Mouse (Mus musculus) ES-Bruce4 (cell line): ENCODE measurements at regions not wholly inside any gene's neighbourhood (a gene's known extent, or its start where the extent isn't known, plus 50 kb on each side); places are given as distances from the start of the nearest gene placed in this dataset.

Experiments used
- H3K27ac ChIP-seq: 2 replicates; pipeline ENCODE4 v1.5.1; 2012; ENCODE audit warnings: low read length, inconsistent platforms; ENCODE audit not compliant: insufficient read depth
- H3K27me3 ChIP-seq: 2 replicates; pipeline ENCODE4 v1.6.1; 2012; ENCODE audit warnings: mild to moderate bottlenecking, low read length, inconsistent platforms; ENCODE audit not compliant: control insufficient read depth, poor library complexity, insufficient read depth, severe bottlenecking
- H3K36me3 ChIP-seq: 2 replicates; pipeline ENCODE4 v1.6.1; 2012; ENCODE audit warnings: inconsistent platforms, mild to moderate bottlenecking, low read length, moderate library complexity; ENCODE audit not compliant: control insufficient read depth, poor library complexity, insufficient read depth, severe bottlenecking
- H3K4me1 ChIP-seq: one replicate; pipeline ENCODE4 v1.8.1; 2011; ENCODE audit warnings: low read length; ENCODE audit not compliant: control insufficient read depth, insufficient read depth
- H3K4me3 ChIP-seq: 2 replicates; pipeline ENCODE4 v1.5.1; 2011; ENCODE audit warnings: low read depth, mild to moderate bottlenecking, low read length
- H3K9ac ChIP-seq: 2 replicates; pipeline ENCODE4 v1.6.1; 2012; ENCODE audit warnings: low read depth, mild to moderate bottlenecking, inconsistent platforms; ENCODE audit not compliant: poor library complexity, severe bottlenecking
- H3K9me3 ChIP-seq: replicated peaks from 2 replicates; pipeline ENCODE4 v1.6.1; 2012; ENCODE audit warnings: mild to moderate bottlenecking, low read length, inconsistent platforms; ENCODE audit not compliant: control insufficient read depth, poor library complexity, insufficient read depth, severe bottlenecking
- CTCF ChIP-seq: IDR thresholded peaks from one replicate; pipeline ENCODE4 v1.8.1; 2011; ENCODE audit warnings: low read depth, low read length
- EP300 ChIP-seq: IDR thresholded peaks from 2 replicates; pipeline ENCODE4 v1.6.1; 2011; ENCODE audit warnings: low read depth, low read length; ENCODE audit not compliant: insufficient read depth
- POLR2A ChIP-seq: IDR thresholded peaks from one replicate; pipeline ENCODE4 v1.8.1; 2011; ENCODE audit warnings: low read length; ENCODE audit not compliant: insufficient read depth

DNA sequence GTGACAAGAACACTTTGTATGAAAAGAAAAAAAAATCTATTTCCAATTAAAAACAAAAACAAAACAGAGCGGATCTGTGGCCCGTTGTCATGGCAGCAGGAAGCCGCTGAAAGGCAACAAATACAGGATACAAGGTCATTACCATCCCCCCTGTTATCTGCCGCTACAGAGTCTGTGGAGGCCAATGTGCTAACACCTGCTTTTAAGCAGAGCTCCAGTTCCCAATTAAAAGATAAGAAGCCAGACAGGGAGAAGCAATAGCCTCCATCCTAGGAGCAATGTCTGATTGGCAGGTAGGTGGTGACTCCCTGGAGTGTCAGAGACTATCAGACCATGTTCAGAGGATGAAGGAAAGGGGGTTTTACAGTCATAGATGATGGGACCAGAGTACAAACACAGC lies 587.5 kb upstream of the Gm10131 start:
- TF ChIP-seq CTCF (no peak), POLR2A (no peak), EP300 (no peak)
- H3K27me3 ChIP-seq, result no peaks in the 10 kb centered on the region

DNA sequence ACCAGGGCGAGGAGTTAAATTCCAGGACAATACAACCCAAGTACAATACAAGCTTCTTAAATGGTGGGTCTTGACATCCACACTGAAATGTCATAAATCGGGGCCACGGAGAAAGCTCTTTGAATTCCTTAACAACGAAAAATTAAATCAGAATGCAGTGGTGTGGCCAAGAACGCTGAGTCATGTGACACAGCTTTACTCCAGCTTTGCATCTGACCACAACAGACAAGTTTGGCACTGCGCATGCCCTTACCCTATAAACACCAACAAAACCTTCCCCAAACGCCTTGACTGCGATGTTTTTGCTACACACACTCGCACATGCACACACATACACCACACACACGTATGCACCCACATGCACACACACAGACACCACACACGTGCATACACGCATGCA lies 584.8 kb upstream of the Gm10131 start:
- H3K4me3 ChIP-seq, result no peak overlapping the region
- H3K27ac ChIP-seq, result no peak overlapping the region
- no peak overlapping the region for H3K9ac ChIP-seq
- TF ChIP-seq EP300 (no peak), CTCF (no peak)
- no peaks in the 10 kb centered on the region; the same call in 1 of the 2 replicates for H3K9me3 ChIP-seq
- H3K27me3 ChIP-seq, result no peaks in the 10 kb centered on the region
- no peaks in the 10 kb centered on the region for H3K36me3 ChIP-seq
- peaks cover 6% of the 10 kb centered on the region for H3K4me1 ChIP-seq

More for the DNA sequence above, 587.5 kb upstream of the Gm10131 start:
- Histone ChIP-seq H3K4me1 (peaks cover 5% of the 10 kb centered on the region), H3K9me3 (no peaks in the 10 kb centered on the region; the same call in 1 of the 2 replicates), H3K9ac (no peak overlapping the region), H3K27ac (no peak overlapping the region), H3K36me3 (no peaks in the 10 kb centered on the region), H3K4me3 (no peak overlapping the region)

- no peak overlapping the region for H3K4me3 ChIP-seq
- H3K9me3 ChIP-seq, result peaks cover 7% of the 10 kb centered on the region
- TF ChIP-seq POLR2A (no peak), EP300 (no peak), CTCF (no peak)
- no peak overlapping the region for H3K27ac ChIP-seq
- H3K4me1 ChIP-seq, result peaks cover 7% of the 10 kb centered on the region
- no peaks in the 10 kb centered on the region for H3K27me3 ChIP-seq
- H3K36me3 ChIP-seq, result no peaks in the 10 kb centered on the region
- H3K9ac ChIP-seq, result no peak overlapping the region
Observed at GRCm38 (mm10) chr8:34692606-34693005, 581.1 kb upstream of the Gm10131 start.

DNA sequence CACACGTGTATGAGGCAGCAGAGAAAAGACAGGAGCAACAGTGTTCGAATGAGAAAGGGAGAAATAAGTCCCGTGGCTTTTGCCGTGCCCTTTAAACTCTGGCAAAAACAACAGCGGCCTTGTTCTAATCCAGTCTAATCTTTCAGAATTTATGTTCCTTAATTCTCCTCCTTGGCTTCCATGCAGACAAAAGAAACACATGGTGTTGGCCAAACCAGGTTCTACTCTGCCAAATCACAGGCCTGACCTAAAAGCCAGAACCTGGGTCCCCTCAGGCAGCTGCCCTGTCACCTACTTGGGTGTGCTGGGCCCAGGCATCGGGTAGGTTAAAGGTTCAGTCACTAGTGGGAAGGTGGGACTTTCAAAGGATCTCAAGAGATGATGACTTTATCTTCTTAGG lies 580.2 kb upstream of the Gm10131 start:
- no peak overlapping the region for H3K4me3 ChIP-seq
- H3K9me3 ChIP-seq, result peaks cover 11% of the 10 kb centered on the region
- H3K4me1 ChIP-seq, result peaks cover 7% of the 10 kb centered on the region
- TF ChIP-seq EP300 (no peak), CTCF (no peak), POLR2A (no peak)
- no peaks in the 10 kb centered on the region for H3K27me3 ChIP-seq
- H3K27ac ChIP-seq, result no peak overlapping the region
- H3K36me3 ChIP-seq, result no peaks in the 10 kb centered on the region
- no peak overlapping the region for H3K9ac ChIP-seq

DNA sequence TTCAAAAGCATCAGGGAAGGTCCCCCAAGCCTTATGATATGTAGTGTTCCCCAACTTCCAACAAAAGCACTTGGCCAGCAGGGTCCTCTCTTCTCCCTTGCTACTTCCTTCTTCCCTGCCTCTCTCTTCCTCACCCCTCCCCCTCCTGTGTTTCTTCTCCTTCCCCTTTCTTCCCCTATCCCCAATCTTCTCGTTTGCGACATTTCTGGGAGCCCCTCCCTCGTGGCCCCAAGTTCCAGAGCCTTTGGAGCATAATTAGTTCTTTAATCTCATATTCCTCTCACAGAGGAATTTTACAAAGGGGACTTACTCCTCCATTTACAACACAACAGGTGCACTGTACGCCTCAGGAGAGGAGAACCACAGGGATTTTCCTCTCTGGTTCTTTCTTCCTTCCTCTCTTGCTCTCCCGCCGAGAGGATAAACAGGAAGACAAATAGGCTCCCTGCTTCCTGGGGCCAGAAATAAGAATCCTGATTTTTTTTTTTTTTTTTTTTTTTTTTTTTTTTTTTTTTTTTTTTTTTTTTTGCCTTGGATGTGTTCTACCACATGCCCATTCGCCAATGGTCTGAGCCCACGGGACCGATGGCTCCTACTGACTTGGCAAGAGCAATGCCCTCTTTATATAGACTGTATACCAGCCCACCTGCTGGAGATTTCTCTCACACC lies 578.4 kb upstream of the Gm10131 start:
- Histone ChIP-seq H3K4me1 (peaks cover 4% of the 10 kb centered on the region), H3K9ac (peak overlapping the region; percentile 37; the same call in 1 of the 2 replicates), H3K27ac (no peak overlapping the region), H3K4me3 (peak overlapping the region; percentile 11; the same call in 1 of the 2 replicates), H3K27me3 (no peaks in the 10 kb centered on the region), H3K9me3 (peaks cover 11% of the 10 kb centered on the region), H3K36me3 (no peaks in the 10 kb centered on the region)
- TF ChIP-seq CTCF (no peak), EP300 (no peak), POLR2A (no peak)

GRCm38 (mm10) chr8:34689049-34689824 lies 577.7 kb upstream of the Gm10131 start:
- Histone ChIP-seq H3K27me3 (no peaks in the 10 kb centered on the region), H3K27ac (no peak overlapping the region; the same call in 1 of the 2 replicates), H3K4me3 (peak overlapping the region; percentile 11), H3K9me3 (peaks cover 11% of the 10 kb centered on the region), H3K9ac (peak overlapping the region; percentile 1; the same call in 1 of the 2 replicates), H3K4me1 (peaks cover 4% of the 10 kb centered on the region), H3K36me3 (no peaks in the 10 kb centered on the region)
- TF ChIP-seq EP300 (0 out of 2 replicates have a peak, but pooled peaks have one; percentile 36), POLR2A (no peak)
